Mouse (Mus musculus) left cerebral cortex, adult 9 months (tissue): ENCODE results near the gene Ankrd6.
A peak's percentile ranks its signal among the peaks of the same experiment; 100 is the strongest.

Source experiments
- DNase-seq, 2 experiments: peaks; one replicate each; pipeline ENCODE4 v3.0.0; 2022; ENCODE audit warnings: low spot score in 2 of 2

Ankrd6 gene

GRCm38 (mm10) chr4:32860184-32860965 lies 90.3 kb downstream of the Ankrd6 start:
- peak in 1 of 2 experiments; percentile 64 for DNase-seq

- DNase-seq, result no peak
Observed at GRCm38 (mm10) chr4:32855580-32855979, 95.1 kb downstream of the Ankrd6 start.

GRCm38 (mm10) chr4:32854956-32855355 lies 95.7 kb downstream of the Ankrd6 start:
- no peak for DNase-seq

GRCm38 (mm10) chr4:32853609-32854188 lies 96.9 kb downstream of the Ankrd6 start:
- no peak for DNase-seq

- DNase-seq, result no peak
Observed at GRCm38 (mm10) chr4:32852819-32853218, 97.8 kb downstream of the Ankrd6 start.

GRCm38 (mm10) chr4:32852294-32852693 lies 98.3 kb downstream of the Ankrd6 start:
- DNase-seq, result no peak

GRCm38 (mm10) chr4:32838401-32838800 lies 112.2 kb downstream of the Ankrd6 start:
- DNase-seq, result no peak

- no peak for DNase-seq
Observed at GRCm38 (mm10) chr4:32836071-32836470, 114.6 kb downstream of the Ankrd6 start.

- no peak for DNase-seq
Observed at GRCm38 (mm10) chr4:32834541-32834940, 116.1 kb downstream of the Ankrd6 start.

- no peak for DNase-seq
Observed at GRCm38 (mm10) chr4:32833494-32834282, 117.0 kb downstream of the Ankrd6 start.

GRCm38 (mm10) chr4:32829316-32829715 lies 121.3 kb downstream of the Ankrd6 start:
- no peak for DNase-seq

GRCm38 (mm10) chr4:32828385-32829077 lies 122.1 kb downstream of the Ankrd6 start:
- no peak for DNase-seq

GRCm38 (mm10) chr4:32826925-32827324 lies 123.7 kb downstream of the Ankrd6 start:
- peak in 1 of 2 experiments; percentile 16 for DNase-seq

GRCm38 (mm10) chr4:32824254-32824653 lies 126.4 kb downstream of the Ankrd6 start:
- no peak for DNase-seq

- DNase-seq, result no peak
Observed at GRCm38 (mm10) chr4:32820676-32821075, 130.0 kb downstream of the Ankrd6 start.

GRCm38 (mm10) chr4:32817478-32817877 lies 133.2 kb downstream of the Ankrd6 start:
- no peak for DNase-seq

GRCm38 (mm10) chr4:32800577-32801170 lies 150.0 kb downstream of the Ankrd6 start:
- DNase-seq, result no peak

- DNase-seq, result peak; percentile 35 to 76
Observed at GRCm38 (mm10) chr4:32799966-32800576, 150.6 kb downstream of the Ankrd6 start, which contains the start of gene Lyrm2. Gene Lyrm2, plus strand, starts transcription at chr4:32800253.

GRCm38 (mm10) chr4:32798976-32799375 lies 151.7 kb downstream of the Ankrd6 start:
- DNase-seq, result no peak

- no peak for DNase-seq
Observed at GRCm38 (mm10) chr4:32789020-32789419, 161.6 kb downstream of the Ankrd6 start.

- no peak for DNase-seq
Observed at GRCm38 (mm10) chr4:32787110-32787509, 163.5 kb downstream of the Ankrd6 start.
